Mouse (Mus musculus) neural tube, embryonic 13.5 days (tissue): ENCODE measurements around the gene Kctd19. TPM values are rescaled to one million over a fixed set of nuclear protein-coding genes. Genes with fewer than 3 reads are reported as not detected.

Experiments used
- ATAC-seq: fragments of 200-750 bp; cut with Nextera tagmentation; 2 replicates; pipeline ENCODE4 v1.8.0; 2017; ENCODE audit warnings: low read depth, mild to moderate bottlenecking, moderate TSS enrichment, moderate library complexity
- H3K27ac ChIP-seq: fragments of 300-500 bp; sonication (generic); replicated peaks from 2 replicates; pipeline ENCODE4 v1.5.1; 2015; ENCODE audit warnings: moderate library complexity, mild to moderate bottlenecking, inconsistent platforms
- H3K27me3 ChIP-seq: fragments of 300-500 bp; sonication (generic); 2 replicates; pipeline ENCODE4 v1.6.1; 2015; ENCODE audit warnings: mild to moderate bottlenecking, inconsistent platforms
- H3K36me3 ChIP-seq: fragments of 300-500 bp; sonication (generic); 2 replicates; pipeline ENCODE4 v1.6.1; 2015; ENCODE audit warnings: mild to moderate bottlenecking, inconsistent platforms
- H3K4me1 ChIP-seq: fragments of 300-500 bp; sonication (generic); replicated peaks from 2 replicates; pipeline ENCODE4 v1.6.1; 2015; ENCODE audit warnings: inconsistent platforms
- H3K4me2 ChIP-seq: fragments of 300-500 bp; sonication (generic); 2 replicates; pipeline ENCODE4 v1.6.1; 2015; ENCODE audit warnings: inconsistent platforms, mild to moderate bottlenecking, moderate library complexity
- H3K4me3 ChIP-seq: fragments of 300-500 bp; sonication (generic); 2 replicates; pipeline ENCODE4 v1.5.1; 2015; ENCODE audit warnings: mild to moderate bottlenecking, inconsistent platforms
- H3K9ac ChIP-seq: fragments of 300-500 bp; sonication (generic); 2 replicates; pipeline ENCODE4 v1.6.1; 2015; ENCODE audit warnings: moderate library complexity, mild to moderate bottlenecking, inconsistent platforms
- H3K9me3 ChIP-seq: fragments of 300-500 bp; sonication (generic); 2 replicates; pipeline ENCODE4 v1.6.1; 2016; ENCODE audit warnings: inconsistent platforms
- WGBS: fragments of 180-500 bp; shearing (Covaris S2); methylation state at CpG from one replicate; pipeline ENCODE4 v1.1.7; 2015; 5-methylcytosine and 5-hydroxymethylcytosine counted together
- polyA plus RNA-seq: library from polyadenylated mRNA; unstranded; fragments of >200 nt; fragmentation: Nextera tagmentation; extraction: Ambion mirVana; gene quantifications from 2 replicates; pipeline ENCODE4 v1.2.1, GENCODE M21; 2015

Gene Kctd19
- polyA plus RNA-seq, 1 experiment from 2014 or later, result not detected

DNA sequence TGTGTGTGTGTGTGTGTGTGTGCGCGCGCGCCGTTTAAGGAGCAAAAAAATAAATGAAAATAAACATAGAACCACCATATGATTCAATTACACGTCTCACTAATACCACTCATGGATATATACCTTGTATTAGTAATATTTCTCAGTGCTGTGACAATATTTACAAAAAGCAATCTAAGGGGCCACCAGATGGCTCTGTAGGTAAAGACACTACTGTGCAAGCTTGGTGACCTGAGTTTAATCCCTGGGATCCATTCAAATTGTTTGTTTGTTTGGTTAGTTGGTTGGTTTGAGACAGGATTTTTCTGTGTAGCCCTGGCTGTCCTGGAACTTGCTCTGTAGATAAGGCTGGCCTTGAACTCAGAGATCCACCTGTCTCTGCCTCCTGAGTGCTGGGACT lies 3.4 kb downstream of the Kctd19 start:
- H3K27me3 ChIP-seq, result peaks cover 21% of the 10 kb centered on the region
- H3K4me1 ChIP-seq, result peaks cover 9% of the 10 kb centered on the region
- no peak overlapping the region for H3K9ac ChIP-seq
- no peak overlapping the region for H3K27ac ChIP-seq
- no peak overlapping the region for H3K4me2 ChIP-seq
- no peak for ATAC-seq
- H3K4me3 ChIP-seq, result no peak overlapping the region
- no peaks in the 10 kb centered on the region for H3K36me3 ChIP-seq
- no peaks in the 10 kb centered on the region for H3K9me3 ChIP-seq
- WGBS, result 99% methylated on average over 6 of the region's 6 CpGs

DNA sequence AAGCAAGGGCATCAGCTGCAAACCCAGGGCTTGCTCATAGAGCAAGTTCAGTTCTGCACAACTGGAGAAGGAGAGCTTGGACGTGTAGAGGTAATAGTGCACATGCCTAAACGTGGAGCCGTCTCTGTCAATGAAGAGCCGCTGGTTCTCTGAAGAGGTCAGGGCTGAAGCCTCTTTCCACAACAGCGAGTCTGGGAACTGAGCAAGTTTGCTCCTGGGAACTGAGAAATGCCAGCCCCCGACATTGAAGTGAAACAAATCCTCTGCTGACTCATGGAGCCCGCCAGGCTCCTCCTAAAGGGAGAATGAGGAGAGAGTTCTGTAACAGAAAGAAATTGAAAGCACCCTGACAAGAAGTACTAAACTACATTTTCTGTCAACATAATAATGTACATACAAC lies 5.0 kb downstream of the Kctd19 start:
- 72% methylated on average over 7 of the region's 7 CpGs for WGBS
- H3K4me1 ChIP-seq, result peaks cover 3% of the 10 kb centered on the region
- H3K4me2 ChIP-seq, result no peak overlapping the region
- H3K27me3 ChIP-seq, result peaks cover 8% of the 10 kb centered on the region
- no peak overlapping the region for H3K27ac ChIP-seq
- no peaks in the 10 kb centered on the region for H3K36me3 ChIP-seq
- no peak for ATAC-seq
- H3K4me3 ChIP-seq, result no peak overlapping the region
- H3K9ac ChIP-seq, result no peak overlapping the region
- H3K9me3 ChIP-seq, result no peaks in the 10 kb centered on the region

DNA sequence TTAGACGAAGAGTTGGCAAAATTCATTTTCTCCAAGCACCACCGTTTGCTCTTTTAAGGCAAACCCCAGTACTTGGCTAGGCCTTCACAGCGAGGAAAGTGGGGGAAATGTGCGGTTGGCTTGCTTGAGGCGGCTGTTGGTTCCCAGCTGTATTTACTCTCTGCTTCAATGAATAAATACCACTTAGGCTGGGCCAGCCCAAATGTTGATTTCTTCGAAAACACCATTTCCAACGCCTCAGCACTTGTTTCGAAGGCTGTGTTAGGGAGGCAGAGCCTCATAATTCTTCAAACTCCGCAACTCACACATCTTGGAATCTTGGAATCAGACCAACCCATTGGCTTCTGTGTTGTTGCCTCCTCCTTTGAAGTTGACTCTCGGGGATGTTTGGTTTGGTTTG lies 6.9 kb downstream of the Kctd19 start:
- H3K27ac ChIP-seq, result no peak overlapping the region
- no peak for ATAC-seq
- H3K4me3 ChIP-seq, result no peak overlapping the region
- H3K27me3 ChIP-seq, result no peaks in the 10 kb centered on the region
- H3K4me1 ChIP-seq, result no peaks in the 10 kb centered on the region
- H3K4me2 ChIP-seq, result no peak overlapping the region
- no peak overlapping the region for H3K9ac ChIP-seq
- H3K9me3 ChIP-seq, result no peaks in the 10 kb centered on the region
- H3K36me3 ChIP-seq, result no peaks in the 10 kb centered on the region
- 79% methylated on average over 10 of the region's 10 CpGs for WGBS

DNA sequence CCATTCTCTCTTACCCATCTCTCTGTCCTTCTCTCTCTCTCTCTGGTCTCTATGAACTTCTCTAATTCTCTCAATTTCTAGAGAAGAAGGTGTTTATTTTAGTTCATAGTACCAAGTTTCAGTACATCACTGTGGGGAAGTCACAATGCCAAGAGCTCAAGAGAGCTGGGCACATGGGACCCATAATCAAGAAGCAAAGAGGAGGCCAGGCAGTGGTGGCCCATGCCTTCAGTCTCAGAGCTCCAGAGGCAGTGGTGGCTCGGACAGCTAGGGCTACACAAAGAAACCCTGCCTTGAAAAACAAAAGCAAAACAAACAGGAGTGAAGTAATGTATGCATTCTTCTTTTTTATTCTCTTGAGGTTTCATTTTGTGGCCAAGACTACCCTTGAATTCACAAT lies 8.8 kb downstream of the Kctd19 start:
- Histone ChIP-seq H3K36me3 (no peaks in the 10 kb centered on the region), H3K4me1 (no peaks in the 10 kb centered on the region), H3K27me3 (no peaks in the 10 kb centered on the region), H3K9ac (no peak overlapping the region), H3K27ac (no peak overlapping the region), H3K4me3 (no peak overlapping the region), H3K4me2 (no peak overlapping the region), H3K9me3 (no peaks in the 10 kb centered on the region)
- ATAC-seq, result no peak
- WGBS, result 47% methylated on average over 1 of the region's 1 CpGs

DNA sequence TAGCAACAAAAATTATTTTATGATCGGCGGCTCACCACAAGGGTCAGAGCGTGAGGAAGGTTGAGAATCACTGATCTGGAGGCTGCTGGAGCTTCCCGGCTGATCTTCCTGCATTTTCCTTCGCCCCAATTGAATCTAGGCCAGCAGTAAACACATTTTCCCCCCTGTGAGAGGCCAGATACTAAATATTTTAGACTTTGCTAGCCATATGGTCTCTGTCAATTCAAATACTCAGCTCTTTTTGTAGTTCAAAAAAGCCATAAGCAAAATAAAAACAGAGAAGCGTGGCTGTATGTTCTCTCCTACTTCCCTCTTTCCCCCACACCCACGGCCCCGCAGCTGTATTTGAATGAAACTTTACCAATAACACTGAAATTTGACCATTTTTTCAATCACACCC lies 9.8 kb downstream of the Kctd19 start:
- Histone ChIP-seq H3K9me3 (no peaks in the 10 kb centered on the region), H3K27ac (no peak overlapping the region), H3K27me3 (no peaks in the 10 kb centered on the region), H3K4me2 (no peak overlapping the region), H3K9ac (no peak overlapping the region), H3K36me3 (no peaks in the 10 kb centered on the region), H3K4me3 (no peak overlapping the region), H3K4me1 (no peaks in the 10 kb centered on the region)
- ATAC-seq, result no peak
- 92% methylated on average over 8 of the region's 8 CpGs for WGBS

DNA sequence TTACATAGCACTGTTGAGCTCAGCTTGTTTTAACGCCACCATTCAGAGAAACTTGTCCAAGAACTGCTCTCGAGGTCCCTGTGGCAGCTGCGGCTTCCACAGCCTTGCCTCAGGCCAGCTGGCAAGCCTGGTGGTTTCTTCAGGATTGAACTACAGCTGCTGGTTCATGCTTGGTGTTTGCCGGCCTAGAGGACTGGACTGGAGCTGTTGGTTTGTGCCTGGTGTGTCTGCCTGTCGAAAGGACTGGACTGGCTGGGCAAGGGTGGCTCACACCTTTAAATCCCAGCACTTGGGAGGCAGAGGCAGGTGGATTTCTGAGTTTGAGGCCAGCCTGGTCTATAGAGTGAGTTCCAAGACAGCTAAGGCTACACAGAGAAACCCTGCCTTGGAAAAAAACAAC lies 13.3 kb downstream of the Kctd19 start:
- H3K9me3 ChIP-seq, result no peaks in the 10 kb centered on the region
- no peaks in the 10 kb centered on the region for H3K4me1 ChIP-seq
- no peak overlapping the region for H3K4me3 ChIP-seq
- WGBS, result 85% methylated on average over 5 of the region's 5 CpGs
- no peak for ATAC-seq
- H3K9ac ChIP-seq, result no peak overlapping the region
- H3K36me3 ChIP-seq, result no peaks in the 10 kb centered on the region
- H3K27me3 ChIP-seq, result no peaks in the 10 kb centered on the region
- H3K4me2 ChIP-seq, result no peak overlapping the region
- H3K27ac ChIP-seq, result no peak overlapping the region

DNA sequence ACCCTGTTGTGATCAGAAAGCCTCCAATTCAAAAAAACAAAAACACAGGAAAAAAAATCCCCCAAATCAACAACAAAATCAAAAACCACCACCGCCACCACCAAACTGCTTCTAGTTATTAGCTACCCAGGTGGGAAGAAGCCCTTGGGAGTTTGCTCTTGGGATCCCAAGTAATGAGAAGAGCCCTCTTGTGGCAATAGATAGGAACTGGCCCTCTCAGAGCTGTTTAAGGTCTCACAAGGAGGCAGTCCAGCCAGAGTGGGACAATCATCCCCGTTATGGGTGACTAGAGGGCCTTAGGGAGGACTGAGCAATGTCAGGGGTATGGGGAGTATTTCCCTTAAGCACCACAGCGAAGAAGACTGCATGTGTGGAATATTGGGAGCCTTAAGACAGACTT lies 15.6 kb downstream of the Kctd19 start:
- Histone ChIP-seq H3K9me3 (no peaks in the 10 kb centered on the region), H3K4me2 (no peak overlapping the region), H3K9ac (no peak overlapping the region), H3K27me3 (no peaks in the 10 kb centered on the region), H3K4me3 (no peak overlapping the region), H3K27ac (no peak overlapping the region), H3K4me1 (no peaks in the 10 kb centered on the region), H3K36me3 (no peaks in the 10 kb centered on the region)
- 27% methylated on average over 3 of the region's 3 CpGs for WGBS
- ATAC-seq, result no peak

DNA sequence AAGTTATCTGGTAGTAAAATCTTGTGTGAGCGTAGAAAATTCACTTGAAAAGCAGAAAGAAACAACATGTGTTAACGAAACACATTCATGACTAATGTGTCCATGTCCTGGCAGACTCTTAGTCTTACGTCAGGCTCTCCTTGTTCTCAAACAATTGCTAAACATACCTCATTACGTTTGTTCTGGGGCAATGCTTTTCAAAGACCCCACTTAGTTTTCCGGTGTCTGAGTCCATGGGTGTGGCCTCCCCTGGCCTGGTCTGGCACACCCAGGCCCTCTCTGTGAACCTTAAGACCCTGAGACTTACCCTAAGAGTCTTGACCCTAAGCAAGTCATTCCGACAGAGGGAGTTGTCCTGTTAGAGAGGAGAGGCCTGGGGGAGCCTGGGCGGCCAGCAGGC lies 19.4 kb downstream of the Kctd19 start:
- ATAC-seq, result no peak

DNA sequence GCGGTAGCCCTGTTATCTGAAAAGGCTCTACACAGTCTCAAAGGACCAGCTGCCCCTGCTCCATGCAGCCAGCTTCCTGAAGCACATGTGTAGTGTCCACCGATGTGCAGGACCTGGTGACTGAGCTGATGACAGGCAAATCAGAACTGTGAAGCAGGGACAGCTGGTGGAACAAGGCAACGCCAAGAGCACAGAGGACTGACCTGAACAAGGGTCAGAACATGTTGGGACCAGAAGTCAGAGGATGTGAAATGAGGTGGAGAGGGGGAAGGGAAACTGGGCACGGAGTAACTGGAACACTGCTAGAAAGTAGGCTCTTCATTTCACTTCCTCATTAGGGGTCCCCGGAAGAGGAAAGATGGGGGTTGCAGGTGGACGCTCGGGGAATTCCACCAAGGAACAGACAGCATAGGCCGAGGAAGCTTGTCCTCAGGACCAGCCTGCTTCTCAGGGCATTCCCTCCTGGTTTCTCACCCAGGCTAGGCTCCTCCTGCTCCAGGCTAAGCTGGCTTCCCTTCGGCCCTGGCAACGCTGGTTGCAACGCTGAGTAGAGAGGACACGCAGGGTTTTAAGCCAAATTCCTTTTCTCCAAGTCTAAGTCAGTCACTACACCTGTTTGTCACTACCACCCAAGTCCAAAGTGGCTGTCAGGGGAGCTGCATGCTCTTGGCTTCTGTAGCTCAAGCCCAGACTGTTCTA lies 20.1 kb downstream of the Kctd19 start:
- ATAC-seq, result no peak
- no peak overlapping the region for H3K9ac ChIP-seq

More for the DNA sequence above, 19.4 kb downstream of the Kctd19 start:
- no peak overlapping the region for H3K4me3 ChIP-seq
- WGBS, result 54% methylated on average over 7 of the region's 7 CpGs
- H3K27ac ChIP-seq, result no peak overlapping the region
- no peak overlapping the region for H3K9ac ChIP-seq
- H3K27me3 ChIP-seq, result no peaks in the 10 kb centered on the region
- no peaks in the 10 kb centered on the region for H3K36me3 ChIP-seq
- H3K9me3 ChIP-seq, result no peaks in the 10 kb centered on the region
- no peak overlapping the region for H3K4me2 ChIP-seq
- no peaks in the 10 kb centered on the region for H3K4me1 ChIP-seq

DNA sequence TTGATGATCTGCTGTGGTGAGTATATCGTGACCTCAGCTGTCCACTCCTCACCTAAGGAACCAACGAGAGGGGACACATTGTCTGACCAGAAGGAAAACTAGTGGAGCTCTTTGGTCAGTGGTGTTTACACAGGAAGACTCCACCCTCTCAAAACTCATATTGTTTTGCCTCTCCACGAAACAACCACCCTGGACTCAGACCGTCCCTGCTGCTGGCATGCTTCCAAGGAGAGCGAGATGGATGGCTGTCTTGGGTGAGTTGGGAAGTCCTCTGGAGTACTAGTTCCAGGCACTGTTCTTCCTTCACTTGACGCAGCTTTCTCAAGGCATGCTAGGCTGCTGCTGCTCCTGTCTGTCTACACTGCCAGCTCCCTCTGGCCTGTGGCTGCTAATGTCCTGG lies 24.2 kb downstream of the Kctd19 start:
- Histone ChIP-seq H3K4me1 (no peaks in the 10 kb centered on the region), H3K4me2 (no peak overlapping the region), H3K9me3 (no peaks in the 10 kb centered on the region), H3K4me3 (no peak overlapping the region), H3K9ac (no peak overlapping the region), H3K27me3 (no peaks in the 10 kb centered on the region), H3K36me3 (no peaks in the 10 kb centered on the region), H3K27ac (no peak overlapping the region)
- ATAC-seq, result no peak
- 67% methylated on average over 6 of the region's 6 CpGs for WGBS

More for the DNA sequence above, 20.1 kb downstream of the Kctd19 start:
- no peak overlapping the region for H3K4me2 ChIP-seq
- WGBS, result 93% methylated on average over 12 of the region's 12 CpGs
- H3K4me3 ChIP-seq, result no peak overlapping the region
- H3K9me3 ChIP-seq, result no peaks in the 10 kb centered on the region
- H3K27ac ChIP-seq, result no peak overlapping the region
- H3K4me1 ChIP-seq, result no peaks in the 10 kb centered on the region
- H3K36me3 ChIP-seq, result no peaks in the 10 kb centered on the region
- no peaks in the 10 kb centered on the region for H3K27me3 ChIP-seq

DNA sequence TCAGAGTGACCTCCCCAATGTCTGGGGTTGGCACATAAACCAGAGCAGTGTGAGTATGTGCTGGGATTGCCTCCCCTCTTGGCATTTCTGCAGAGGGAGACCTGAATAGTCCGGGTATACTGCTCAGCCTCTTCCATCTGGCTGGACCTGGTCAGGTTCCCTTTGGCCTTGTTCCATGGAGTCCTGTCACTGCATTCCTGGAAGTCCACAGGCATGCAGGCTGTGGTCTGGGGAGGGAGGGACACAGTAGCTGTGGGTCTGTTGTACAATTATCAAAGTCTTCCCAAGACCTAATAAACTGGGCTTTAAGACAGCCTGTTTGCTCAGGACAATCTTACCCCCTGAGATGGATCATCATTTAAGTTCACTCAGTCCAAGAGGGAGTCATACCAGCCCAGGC lies 26.2 kb downstream of the Kctd19 start:
- H3K27me3 ChIP-seq, result no peaks in the 10 kb centered on the region
- ATAC-seq, result no peak
- H3K9me3 ChIP-seq, result no peaks in the 10 kb centered on the region
- H3K4me3 ChIP-seq, result no peak overlapping the region
- H3K36me3 ChIP-seq, result no peaks in the 10 kb centered on the region
- H3K4me1 ChIP-seq, result no peaks in the 10 kb centered on the region
- WGBS, result 80% methylated on average over 1 of the region's 1 CpGs
- H3K27ac ChIP-seq, result no peak overlapping the region
- H3K9ac ChIP-seq, result no peak overlapping the region
- no peak overlapping the region for H3K4me2 ChIP-seq

DNA sequence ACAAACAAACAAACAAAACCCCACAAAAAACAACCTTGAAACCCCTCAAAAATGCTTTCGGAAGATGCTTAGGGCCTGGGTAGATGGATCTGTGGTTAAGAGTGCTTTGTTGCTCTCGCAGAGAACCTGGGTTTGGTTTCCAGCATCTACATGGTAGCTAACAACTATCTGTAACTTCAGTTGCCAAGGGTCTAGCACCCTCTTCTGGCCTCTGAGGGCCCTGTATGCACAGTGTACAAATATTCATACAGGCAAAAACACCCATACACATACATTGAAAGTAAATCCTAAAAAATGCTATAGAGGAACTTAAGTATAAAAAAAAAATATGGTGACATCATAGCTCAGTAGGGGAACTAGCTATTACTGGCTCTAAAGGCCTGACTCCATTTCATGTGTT lies 29.2 kb downstream of the Kctd19 start:
- peaks cover under 1% of the 10 kb centered on the region; the same call in 1 of the 2 replicates for H3K4me1 ChIP-seq
- no peak for ATAC-seq

DNA sequence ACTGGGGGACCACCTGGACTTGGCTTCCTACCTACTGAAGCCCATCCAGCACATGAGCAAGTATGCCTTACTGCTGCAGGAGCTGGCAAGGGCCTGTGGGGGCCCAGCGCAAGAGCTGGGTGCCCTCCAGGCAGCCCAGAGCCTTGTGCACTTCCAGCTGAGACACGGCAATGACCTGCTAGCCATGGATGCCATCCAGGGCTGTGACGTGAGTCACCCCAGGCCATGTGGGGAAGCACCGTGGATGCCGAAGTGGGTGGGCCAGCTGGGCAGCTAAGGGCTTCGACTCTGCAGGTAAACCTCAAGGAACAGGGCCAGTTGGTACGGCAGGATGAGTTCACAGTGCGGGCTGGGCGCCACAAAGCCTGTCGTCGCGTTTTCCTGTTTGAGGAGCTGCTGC lies 33.0 kb downstream of the Kctd19 start:
- H3K4me3 ChIP-seq, result no peak overlapping the region
- H3K27ac ChIP-seq, result no peak overlapping the region
- H3K9me3 ChIP-seq, result no peaks in the 10 kb centered on the region
- no peak overlapping the region for H3K9ac ChIP-seq
- ATAC-seq, result no peak
- H3K36me3 ChIP-seq, result no peaks in the 10 kb centered on the region
- 86% methylated on average over 12 of the region's 12 CpGs for WGBS
- H3K4me1 ChIP-seq, result peaks cover 12% of the 10 kb centered on the region
- H3K27me3 ChIP-seq, result no peaks in the 10 kb centered on the region
- H3K4me2 ChIP-seq, result no peak overlapping the region

More for the DNA sequence above, 29.2 kb downstream of the Kctd19 start:
- Histone ChIP-seq H3K4me2 (no peak overlapping the region), H3K27me3 (no peaks in the 10 kb centered on the region), H3K4me3 (no peak overlapping the region), H3K27ac (no peak overlapping the region), H3K36me3 (no peaks in the 10 kb centered on the region), H3K9me3 (no peaks in the 10 kb centered on the region), H3K9ac (no peak overlapping the region)
- WGBS, result 97% methylated on average over 2 of the region's 2 CpGs
